Mouse (Mus musculus) stomach, embryonic 16.5 days (tissue): Measurements from ENCODE around the gene Fcrlb. TPM values are rescaled to one million over a fixed set of nuclear protein-coding genes. Genes with fewer than 3 reads are reported as not detected.
"Not testable (repeated sequence)": the region's sequence is repeated elsewhere in the genome, so short reads cannot be mapped to it uniquely, and the experiment has no call there.

Experiments
- ATAC-seq: fragments of 200-750 bp; cut with Nextera tagmentation; 2 replicates; pipeline ENCODE4 v1.8.0; 2017; ENCODE audit warnings: moderate number of reproducible peaks, moderate TSS enrichment; ENCODE audit not compliant: insufficient read depth, low FRiP score
- H3K27ac ChIP-seq: fragments of 300-500 bp; sonication (generic); 2 replicates; pipeline ENCODE4 v1.5.1; 2014; ENCODE audit warnings: low read length
- H3K27me3 ChIP-seq: fragments of 300-500 bp; sonication (generic); 2 replicates; pipeline ENCODE4 v1.6.1; 2014; ENCODE audit warnings: low read length, control low read depth, mixed read lengths; ENCODE audit not compliant: control insufficient read depth, insufficient read depth
- H3K36me3 ChIP-seq: fragments of 300-500 bp; sonication (generic); 2 replicates; pipeline ENCODE4 v1.6.1; 2014; ENCODE audit warnings: low read length; ENCODE audit not compliant: control insufficient read depth, insufficient read depth
- H3K4me1 ChIP-seq: fragments of 300-500 bp; sonication (generic); 2 replicates; pipeline ENCODE4 v1.6.1; 2014; ENCODE audit warnings: low read length, control low read depth, mixed read lengths; ENCODE audit not compliant: control insufficient read depth, insufficient read depth
- H3K4me2 ChIP-seq: fragments of 300-500 bp; sonication (generic); 2 replicates; pipeline ENCODE4 v1.6.1; 2014; ENCODE audit warnings: low read depth, low read length, mixed read lengths
- H3K4me3 ChIP-seq: fragments of 300-500 bp; sonication (generic); replicated peaks from 2 replicates; pipeline ENCODE4 v1.5.1; 2014; ENCODE audit warnings: mild to moderate bottlenecking, low read length
- H3K9ac ChIP-seq: fragments of 300-500 bp; sonication (generic); 2 replicates; pipeline ENCODE4 v1.6.1; 2014; ENCODE audit warnings: low read length
- H3K9me3 ChIP-seq: fragments of 300-500 bp; sonication (generic); replicated peaks from 2 replicates; pipeline ENCODE4 v1.6.1; 2016; ENCODE audit warnings: low read length, control low read depth; ENCODE audit not compliant: control insufficient read depth
- WGBS: fragments of 180-500 bp; shearing (Covaris S2); extraction: QIAGEN DNeasy Blood & Tissue Kit; methylation state at CpG from one replicate; pipeline ENCODE4 v1.1.7; 2014; 5-methylcytosine and 5-hydroxymethylcytosine counted together
- polyA plus RNA-seq: library from polyadenylated mRNA; unstranded; fragments of >200 nt; fragmentation: Nextera tagmentation; extraction: Ambion mirVana; gene quantifications from 2 replicates; pipeline ENCODE4 v1.2.1, GENCODE M21; 2015

The Fcrlb gene
- polyA plus RNA-seq: not detected in 2 replicates

GRCm38 (mm10) chr1:170912891-170913615 is at the start of gene Fcrlb:
Fcrlb (minus strand) TSS chr1:170912941.
- Histone ChIP-seq H3K27ac (no peak within 1 kb of the TSS), H3K36me3 (no peaks in the 10 kb centered on the region), H3K9ac (no peak within 1 kb of the TSS), H3K27me3 (peaks cover 16% of the 10 kb centered on the region), H3K4me1 (peaks cover 7% of the 10 kb centered on the region), H3K4me3 (no peak within 1 kb of the TSS), H3K4me2 (no peak within 1 kb of the TSS), H3K9me3 (no peaks in the 10 kb centered on the region)
- 65% methylated on average over 5 of the region's 5 CpGs for WGBS
- no peak for ATAC-seq

GRCm38 (mm10) chr1:170962301-170962700 is 49.6 kb upstream of the Fcrlb start:
- H3K4me3 ChIP-seq: no peak overlapping the region
- H3K9me3 ChIP-seq: no peaks in the 10 kb centered on the region
- no peak overlapping the region for H3K4me2 ChIP-seq
- no peak overlapping the region for H3K27ac ChIP-seq
- WGBS: 40% methylated on average over 2 of the region's 2 CpGs
- peaks cover 3% of the 10 kb centered on the region for H3K4me1 ChIP-seq
- H3K27me3 ChIP-seq: no peaks in the 10 kb centered on the region
- H3K9ac ChIP-seq: no peak overlapping the region
- H3K36me3 ChIP-seq: no peaks in the 10 kb centered on the region
- peak; percentile 21; the same call in 1 of the 2 replicates for ATAC-seq

GRCm38 (mm10) chr1:170961101-170961500 is 48.4 kb upstream of the Fcrlb start:
- Histone ChIP-seq H3K27me3 (no peaks in the 10 kb centered on the region), H3K4me1 (peaks cover 3% of the 10 kb centered on the region), H3K9me3 (no peaks in the 10 kb centered on the region), H3K9ac (no peak overlapping the region), H3K36me3 (no peaks in the 10 kb centered on the region), H3K4me2 (no peak overlapping the region), H3K27ac (no peak overlapping the region), H3K4me3 (no peak overlapping the region)
- 86% methylated on average over 6 of the region's 6 CpGs for WGBS
- ATAC-seq: no peak

GRCm38 (mm10) chr1:170959791-170960190 is 47.0 kb upstream of the Fcrlb start:
- H3K4me1 ChIP-seq: peaks cover 3% of the 10 kb centered on the region
- no peak overlapping the region for H3K27ac ChIP-seq
- WGBS: 46% methylated on average over 2 of the region's 2 CpGs
- no peaks in the 10 kb centered on the region for H3K36me3 ChIP-seq
- no peak overlapping the region for H3K9ac ChIP-seq
- no peaks in the 10 kb centered on the region for H3K27me3 ChIP-seq
- no peak overlapping the region for H3K4me3 ChIP-seq
- ATAC-seq: no peak
- no peak overlapping the region for H3K4me2 ChIP-seq
- no peaks in the 10 kb centered on the region for H3K9me3 ChIP-seq

GRCm38 (mm10) chr1:170958225-170958624 is 45.5 kb upstream of the Fcrlb start:
- Histone ChIP-seq H3K4me3 (no peak overlapping the region), H3K27me3 (no peaks in the 10 kb centered on the region), H3K9me3 (no peaks in the 10 kb centered on the region), H3K9ac (no peak overlapping the region), H3K4me1 (peaks cover 3% of the 10 kb centered on the region), H3K27ac (no peak overlapping the region), H3K36me3 (no peaks in the 10 kb centered on the region), H3K4me2 (no peak overlapping the region)
- 51% methylated on average over 3 of the region's 3 CpGs for WGBS
- no peak for ATAC-seq

- no peaks in the 10 kb centered on the region for H3K36me3 ChIP-seq
- H3K9ac ChIP-seq: no peak overlapping the region
- ATAC-seq: no peak
- H3K9me3 ChIP-seq: no peaks in the 10 kb centered on the region
- no peak overlapping the region for H3K27ac ChIP-seq
- no peak overlapping the region for H3K4me3 ChIP-seq
- no peak overlapping the region for H3K4me2 ChIP-seq
- 75% methylated on average over 2 of the region's 2 CpGs for WGBS
- no peaks in the 10 kb centered on the region for H3K4me1 ChIP-seq
- no peaks in the 10 kb centered on the region for H3K27me3 ChIP-seq
Measured at GRCm38 (mm10) chr1:170953192-170953591, 40.5 kb upstream of the Fcrlb start.

GRCm38 (mm10) chr1:170950772-170951171 is 38.0 kb upstream of the Fcrlb start:
- Histone ChIP-seq H3K4me1 (no peaks in the 10 kb centered on the region), H3K9ac (no peak overlapping the region), H3K27ac (no peak overlapping the region), H3K4me3 (no peak overlapping the region), H3K4me2 (no peak overlapping the region), H3K36me3 (no peaks in the 10 kb centered on the region), H3K9me3 (peaks cover 4% of the 10 kb centered on the region; the same call in 1 of the 2 replicates), H3K27me3 (no peaks in the 10 kb centered on the region)
- ATAC-seq: no peak
- 30% methylated on average over 3 of the region's 3 CpGs for WGBS

- not testable (repeated sequence) for H3K4me2 ChIP-seq, H3K4me3 ChIP-seq, H3K9me3 ChIP-seq, ATAC-seq, H3K27me3 ChIP-seq, H3K36me3 ChIP-seq, H3K27ac ChIP-seq, H3K4me1 ChIP-seq, H3K9ac ChIP-seq
- WGBS: 81% methylated on average over 5 of the region's 9 CpGs
Measured at GRCm38 (mm10) chr1:170944908-170945307, 32.2 kb upstream of the Fcrlb start.

- H3K9ac ChIP-seq, H3K36me3 ChIP-seq, H3K27me3 ChIP-seq, H3K4me1 ChIP-seq, ATAC-seq, H3K4me3 ChIP-seq, H3K27ac ChIP-seq, H3K9me3 ChIP-seq, H3K4me2 ChIP-seq: not testable (repeated sequence)
- 93% methylated on average over 9 of the region's 9 CpGs for WGBS
Measured at GRCm38 (mm10) chr1:170944151-170944550, 31.4 kb upstream of the Fcrlb start.
